Mouse (Mus musculus): Measurements from ENCODE around the gene Gm20708. TPM values are rescaled to one million over a fixed set of nuclear protein-coding genes. Genes with fewer than 3 reads are reported as not detected.
"Not testable (repeated sequence)": the region's sequence is repeated elsewhere in the genome, so short reads cannot be mapped to it uniquely, and the experiment has no call there.

The Gm20708 gene
- total and polyA plus RNA-seq, 3 experiments = 0.08 to 1.0 (median 0.59) TPM

DNA sequence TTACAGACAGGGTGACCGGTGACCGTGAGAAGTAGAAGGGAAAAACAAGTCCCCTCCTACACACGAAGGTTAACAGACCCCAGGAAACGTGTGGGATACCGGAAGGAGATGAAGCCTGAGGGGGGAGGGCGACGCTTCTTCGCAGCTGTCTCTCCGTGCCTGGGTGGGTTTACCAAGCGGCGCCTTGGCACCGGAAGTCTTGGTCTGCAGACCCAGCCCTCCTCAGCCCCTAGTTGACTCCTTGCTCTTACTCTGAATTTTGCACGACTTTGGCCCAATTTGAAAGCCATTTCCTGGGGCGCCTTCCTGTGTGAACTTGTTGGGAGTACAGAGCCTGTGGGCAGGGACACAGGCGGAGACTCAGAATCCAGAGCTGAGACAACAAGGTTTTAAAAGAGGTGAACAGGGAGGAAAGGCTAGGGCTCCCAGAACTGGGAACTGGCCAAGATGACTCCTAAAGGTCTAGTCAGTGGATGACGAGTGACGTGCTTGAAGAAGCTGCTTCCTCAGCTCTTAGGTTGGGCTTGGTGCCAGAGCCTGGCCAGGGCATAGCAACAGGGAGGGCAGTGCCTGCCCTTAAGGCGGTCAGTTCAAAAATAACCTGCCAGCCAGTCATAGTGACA is 28.2 kb upstream of the Gm20708 start:
- DNase-seq = peak; percentile 93

DNA sequence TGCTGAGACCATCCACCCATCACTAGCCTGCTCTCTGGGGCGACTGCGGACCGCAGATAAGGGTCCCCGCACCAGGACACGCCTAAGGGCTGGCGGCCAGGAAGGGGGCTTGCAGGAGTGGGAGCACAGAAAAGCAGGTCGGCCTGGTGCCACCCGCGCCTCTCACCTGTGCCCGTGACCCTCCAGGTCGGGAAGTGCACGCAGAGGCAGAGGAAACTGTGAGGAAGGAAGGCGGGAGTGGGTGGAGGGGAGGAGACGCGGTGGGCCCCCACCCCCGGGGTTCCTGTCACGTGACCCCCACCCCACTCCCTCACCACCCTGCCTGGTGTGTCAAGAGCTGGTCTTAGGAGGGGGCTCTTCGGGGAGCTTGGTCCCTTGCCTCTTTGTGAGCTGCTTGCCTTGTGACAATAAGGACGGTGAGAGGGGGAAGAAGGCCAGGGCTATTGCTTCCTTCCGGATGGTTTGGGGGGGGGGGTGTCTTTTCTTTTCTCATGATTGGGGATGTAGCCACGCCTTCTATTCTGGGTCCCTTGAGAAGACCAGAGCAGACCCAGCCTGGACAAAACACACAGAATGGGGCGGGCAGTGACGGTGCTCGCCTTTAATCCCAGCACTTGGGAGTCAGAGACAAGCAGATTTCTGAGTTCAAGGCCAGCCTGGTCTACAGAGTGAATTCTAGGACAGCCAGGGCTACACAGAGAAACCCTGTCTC is 27.3 kb upstream of the Gm20708 start, which contains the start of the genes Tmc8 and Tmc6:
Gene Tmc8 (plus strand): TSS at position 84 of the 712 bp plus-strand sequence.
Gene Tmc6 (minus strand): TSS at position 206 of the 712 bp plus-strand sequence.
- DNase-seq = peak; percentile 65

DNA sequence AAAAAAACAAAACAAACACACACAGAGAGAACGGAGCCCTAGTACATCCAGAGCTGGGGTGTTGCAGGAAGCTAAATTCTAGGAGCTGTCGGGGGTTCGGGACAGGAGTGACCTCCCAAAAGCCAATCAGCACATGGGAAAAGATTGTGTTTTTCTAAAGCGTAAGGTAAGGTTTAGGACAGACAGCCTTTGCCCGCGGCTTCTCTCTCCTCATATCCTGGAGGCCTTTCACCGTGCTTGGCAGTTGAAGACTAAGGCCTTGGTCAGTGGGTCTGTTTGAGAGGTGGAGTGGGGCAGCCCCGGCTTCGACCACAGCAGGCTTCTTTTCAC is 26.8 kb upstream of the Gm20708 start:
- DNase-seq = no peak

DNA sequence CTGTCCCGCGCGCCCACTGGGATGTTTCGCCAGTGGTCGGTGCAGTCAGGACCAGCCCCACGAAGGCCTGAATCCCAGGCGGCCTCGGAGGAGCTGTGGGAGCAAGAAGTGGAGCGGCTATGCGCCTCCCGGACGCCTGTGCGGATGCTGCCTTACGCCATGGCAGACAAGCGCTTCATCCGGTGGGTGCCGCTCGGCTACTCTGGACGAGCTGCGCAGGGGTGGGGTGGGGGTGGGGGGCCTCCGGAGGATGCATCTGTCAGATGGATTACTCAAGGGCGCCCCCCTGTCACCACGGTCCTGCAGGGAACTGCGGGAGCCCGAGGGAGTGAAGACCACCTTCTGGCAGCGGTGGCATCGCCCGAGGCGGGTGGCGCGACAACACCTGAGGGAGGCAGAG is 26.4 kb upstream of the Gm20708 start:
- peak; percentile 50 for DNase-seq

DNA sequence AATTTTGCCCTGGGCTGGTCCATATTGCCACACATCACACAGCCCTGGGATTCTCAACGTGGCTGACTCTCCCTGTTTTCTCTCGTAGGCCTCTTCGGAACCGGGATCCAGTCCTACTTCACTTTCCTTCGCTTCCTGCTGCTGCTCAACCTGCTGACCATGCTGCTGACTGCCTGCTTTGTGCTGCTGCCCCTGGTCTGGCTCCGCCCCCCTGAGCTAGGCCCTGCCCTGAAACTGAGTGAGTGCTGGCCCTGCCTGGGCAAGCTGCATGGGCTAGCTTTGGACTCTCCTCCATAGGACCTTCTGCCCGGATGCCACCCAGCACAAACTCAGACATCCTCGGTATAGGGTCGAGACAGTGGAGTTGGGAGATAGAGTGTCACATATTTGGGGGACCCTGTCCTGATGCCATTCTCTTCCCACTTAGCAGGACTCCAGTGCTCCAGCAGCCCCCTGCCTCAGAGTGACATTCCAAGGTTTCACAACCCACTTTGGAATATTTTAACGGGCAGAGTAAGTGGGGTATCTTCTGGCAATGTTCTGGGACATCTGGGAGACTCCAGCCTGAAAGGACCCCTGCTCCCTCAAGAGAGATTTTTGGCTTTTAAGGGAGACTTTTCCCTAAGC is 25.7 kb upstream of the Gm20708 start:
- DNase-seq = no peak

DNA sequence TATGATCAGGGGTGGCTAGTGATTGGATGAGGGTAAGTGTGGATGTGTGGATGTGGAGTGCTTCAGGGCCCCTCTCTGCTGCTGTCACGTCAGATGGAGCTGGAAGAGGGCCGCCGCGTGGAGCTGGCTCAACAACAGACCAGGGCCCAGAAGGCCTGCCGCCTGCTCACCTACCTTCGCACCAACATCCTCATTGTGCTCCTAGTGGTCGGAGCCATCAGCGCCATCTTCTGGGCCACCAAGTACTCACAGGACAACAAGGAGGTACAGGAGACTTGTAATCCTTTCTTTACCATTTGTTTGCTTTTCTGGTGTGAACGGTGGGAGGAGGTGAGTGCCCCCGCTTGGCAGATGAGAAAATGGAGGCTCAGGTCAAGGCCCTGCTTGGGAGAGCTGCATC is 23.2 kb upstream of the Gm20708 start:
- peak; percentile 67 for DNase-seq

DNA sequence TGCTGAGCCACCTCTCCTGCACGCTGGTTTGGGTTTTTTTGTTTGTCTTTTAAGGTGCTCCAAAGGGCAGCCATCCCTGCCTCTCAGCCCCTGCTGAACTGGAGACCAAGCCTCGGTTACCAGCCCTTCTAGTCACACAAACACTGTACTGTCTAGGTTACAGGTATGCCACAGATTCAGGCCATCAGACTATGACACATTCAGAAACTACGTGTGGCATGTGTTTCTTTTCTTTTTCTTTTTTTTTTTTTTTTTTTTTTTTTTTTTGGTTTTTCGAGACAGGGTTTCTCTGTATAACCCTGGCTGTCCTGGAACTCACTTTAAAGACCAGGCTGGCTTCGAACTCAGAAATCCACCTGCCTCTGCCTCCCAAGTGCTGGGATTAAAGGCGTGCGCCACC is 21.0 kb upstream of the Gm20708 start:
- not testable (repeated sequence) for DNase-seq

DNA sequence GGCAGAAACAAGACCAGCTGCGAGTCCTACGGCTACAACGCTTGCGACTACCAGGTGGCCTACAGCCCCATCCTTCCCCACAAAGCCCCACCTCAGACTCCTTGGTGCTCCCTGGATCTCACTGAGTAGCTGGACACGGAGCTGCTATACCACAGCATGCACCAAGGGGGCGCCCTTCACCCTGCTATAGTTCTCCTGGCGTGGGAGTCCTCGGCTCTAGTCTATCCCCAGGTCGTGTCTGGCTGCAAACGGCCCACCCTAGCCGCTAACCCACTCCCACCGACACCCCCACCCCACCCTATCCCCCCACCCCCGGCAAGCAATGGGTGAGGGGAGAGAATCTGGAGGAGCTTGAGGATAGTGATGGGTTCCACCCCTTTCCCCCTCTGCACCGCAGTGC is 19.2 kb upstream of the Gm20708 start:
- DNase-seq = peak; percentile 75

DNA sequence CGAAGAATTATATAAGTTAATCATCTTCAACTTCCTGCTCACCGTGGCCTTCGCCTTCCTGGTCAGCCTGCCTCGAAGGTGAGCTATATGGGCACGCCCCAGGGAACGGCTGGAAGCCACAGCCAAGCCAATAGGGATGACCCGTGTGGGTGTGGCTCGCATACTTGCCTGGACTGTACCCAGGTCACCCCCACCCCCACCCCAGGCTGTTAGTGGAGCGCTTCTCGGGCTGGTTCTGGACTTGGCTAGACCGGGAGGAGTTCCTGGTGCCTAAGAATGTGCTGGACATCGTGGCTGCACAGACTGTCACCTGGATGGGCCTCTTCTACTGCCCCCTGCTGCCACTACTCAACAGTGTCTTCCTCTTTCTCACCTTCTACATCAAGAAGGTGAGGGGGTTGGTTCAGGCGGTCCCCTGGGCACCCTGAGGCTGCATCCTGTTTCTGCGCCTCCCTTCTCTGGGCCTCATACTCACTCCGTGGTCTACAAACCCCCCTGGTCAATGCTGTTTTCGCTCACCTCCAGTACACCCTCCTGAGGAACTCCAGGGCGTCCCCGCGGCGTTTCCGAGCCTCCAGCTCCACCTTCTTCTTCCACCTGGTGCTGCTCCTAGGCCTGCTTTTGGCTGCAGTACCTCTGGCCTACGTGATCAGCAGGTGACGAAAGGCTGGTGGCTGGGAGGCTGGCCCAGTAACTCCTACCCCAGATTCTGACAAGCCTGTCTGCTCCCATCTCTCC is 18.6 kb upstream of the Gm20708 start:
- DNase-seq = peak; percentile 29

DNA sequence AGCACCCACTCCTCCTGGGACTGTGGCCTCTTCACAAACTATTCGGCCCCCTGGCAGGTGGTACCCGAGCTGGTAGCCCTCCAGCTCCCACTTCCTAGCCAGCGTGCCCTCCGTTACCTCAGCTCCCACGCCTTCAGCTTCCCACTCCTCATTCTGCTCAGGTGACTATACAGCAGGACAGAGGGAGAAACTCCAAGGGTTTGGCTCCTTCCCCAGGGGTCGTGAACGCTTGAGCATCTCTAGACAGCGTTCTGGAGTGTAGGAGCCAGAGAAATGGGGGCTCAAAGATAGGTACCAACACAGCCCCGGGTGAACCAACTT is 18.1 kb upstream of the Gm20708 start:
- no peak for DNase-seq

DNA sequence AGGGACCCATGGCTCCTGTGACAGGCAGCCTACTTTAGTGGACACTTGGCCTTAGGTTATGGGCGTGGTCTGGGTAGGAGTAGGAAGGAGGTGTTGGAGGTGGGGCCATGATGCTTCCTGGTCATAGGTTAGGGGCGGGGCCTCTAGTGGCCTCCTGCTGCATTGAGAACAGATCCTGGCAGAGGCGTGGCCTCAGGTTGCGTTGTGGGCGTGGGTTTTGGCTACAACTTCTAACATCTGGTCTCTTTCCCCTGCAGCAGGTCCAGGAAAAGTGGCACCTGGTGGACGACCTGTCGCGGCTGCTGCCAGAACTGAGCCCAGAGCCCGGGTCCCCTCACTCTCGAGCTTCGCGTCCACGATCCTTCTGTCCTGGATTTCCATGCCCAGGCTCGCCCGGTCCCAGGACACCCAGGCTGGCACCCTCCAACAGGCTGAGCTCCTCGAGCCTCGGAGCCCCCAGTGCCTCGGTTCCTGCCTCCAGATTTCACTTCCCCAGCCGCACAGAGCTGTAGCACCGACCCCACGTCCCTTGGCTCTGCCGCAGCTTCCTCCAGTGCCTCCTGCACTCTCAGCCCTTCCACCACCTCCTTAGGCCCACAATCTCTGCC is 17.1 kb upstream of the Gm20708 start:
- DNase-seq = peak; percentile 73

DNA sequence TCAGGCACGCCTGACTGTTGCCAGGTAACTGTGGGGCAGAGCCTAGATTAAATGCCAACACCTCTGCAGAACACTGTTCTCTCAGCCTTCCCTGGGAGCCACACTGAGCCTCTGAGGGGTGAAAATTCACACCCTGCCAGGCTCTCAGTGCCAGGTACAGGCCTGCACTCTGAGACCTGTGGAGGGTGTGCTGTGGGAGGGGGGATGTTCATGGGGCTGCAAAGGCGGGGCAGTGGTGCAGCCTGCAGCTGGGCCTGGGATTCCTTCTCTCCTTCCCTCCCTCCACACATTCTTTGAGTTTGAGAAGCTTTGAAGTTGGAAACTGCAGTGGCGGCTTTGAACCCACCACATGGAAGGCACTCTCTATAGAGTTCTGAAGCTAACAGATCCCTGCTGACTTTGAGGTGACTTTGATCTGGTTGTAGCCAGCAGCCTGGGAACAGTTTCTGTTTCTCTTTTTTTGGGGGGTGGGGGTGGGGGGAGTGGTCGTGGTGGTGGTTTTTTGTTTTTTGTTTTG is 15.4 kb upstream of the Gm20708 start:
- DNase-seq = no peak

DNA sequence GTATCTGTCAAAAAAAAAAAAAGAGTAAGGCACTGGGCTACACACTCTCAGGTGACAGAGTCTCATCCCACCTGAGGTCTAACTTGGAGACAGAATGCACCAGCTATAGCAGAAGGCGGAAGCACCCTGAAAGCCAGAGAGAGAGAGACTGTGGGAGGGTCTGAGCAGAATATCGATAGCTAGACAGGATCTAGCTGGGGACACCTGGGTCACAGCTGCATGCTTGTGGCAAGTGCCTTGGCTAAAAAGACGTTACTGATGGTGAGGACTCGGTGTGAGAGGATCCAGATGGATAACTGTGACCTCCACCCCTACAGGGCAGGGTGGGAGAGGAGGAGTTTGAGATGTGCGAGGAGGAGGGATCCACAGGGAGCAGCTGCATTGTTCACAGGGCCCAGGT is 12.5 kb upstream of the Gm20708 start:
- no peak for DNase-seq

DNA sequence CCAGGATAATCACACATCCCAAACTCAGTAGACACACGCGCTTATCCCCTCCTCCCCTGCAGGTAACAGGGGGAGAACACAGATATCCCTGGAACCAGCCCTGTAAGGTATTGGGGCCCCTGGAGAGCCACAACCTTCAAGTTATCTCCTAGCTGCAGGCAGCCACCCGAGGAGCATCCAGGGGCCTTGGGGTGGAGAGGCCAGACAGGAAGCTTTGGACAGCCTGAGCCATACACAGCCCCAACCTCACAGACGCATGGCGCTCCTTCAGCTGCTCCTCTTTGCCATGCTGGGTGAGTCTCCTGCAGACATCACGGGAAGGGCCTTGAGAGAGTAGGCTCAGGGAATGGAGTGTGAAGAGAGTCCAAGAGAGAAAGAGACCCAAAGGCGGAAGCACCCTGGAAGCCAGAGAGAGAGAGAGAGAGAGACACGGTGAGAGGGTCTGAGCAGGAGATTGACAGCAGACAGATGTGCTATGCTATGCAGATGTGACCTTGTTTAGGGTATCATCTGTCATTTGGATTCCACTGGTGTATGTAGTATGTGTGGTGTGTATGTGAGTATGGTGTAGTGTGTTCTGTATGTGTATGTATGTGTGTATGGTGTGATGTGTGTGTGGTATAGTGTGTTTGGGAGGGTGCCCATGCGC is 11.8 kb upstream of the Gm20708 start, which contains the start of gene 6030468B19Rik:
Gene 6030468B19Rik (plus strand): TSS at position 150 of the 649 bp plus-strand sequence.
- DNase-seq = no peak

DNA sequence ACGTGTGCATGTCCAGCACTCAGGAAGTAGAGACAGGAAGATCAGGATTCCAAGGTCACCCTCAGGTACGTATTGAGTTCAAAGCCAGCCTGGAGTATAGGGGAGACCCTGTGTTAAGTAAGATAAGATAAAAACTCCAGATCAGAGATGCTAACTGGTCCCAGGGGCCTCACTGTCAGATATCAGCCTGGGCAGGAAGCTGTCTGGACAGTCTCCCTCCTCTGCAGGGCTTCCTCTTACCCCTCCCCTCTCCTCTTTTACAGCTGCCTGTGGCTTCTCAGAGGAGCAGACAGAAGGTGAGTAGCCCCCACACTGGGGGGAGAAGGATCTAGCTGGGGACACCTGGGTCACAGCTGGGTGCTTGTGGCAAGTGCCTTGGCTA is 11.3 kb upstream of the Gm20708 start:
- DNase-seq = no peak

DNA sequence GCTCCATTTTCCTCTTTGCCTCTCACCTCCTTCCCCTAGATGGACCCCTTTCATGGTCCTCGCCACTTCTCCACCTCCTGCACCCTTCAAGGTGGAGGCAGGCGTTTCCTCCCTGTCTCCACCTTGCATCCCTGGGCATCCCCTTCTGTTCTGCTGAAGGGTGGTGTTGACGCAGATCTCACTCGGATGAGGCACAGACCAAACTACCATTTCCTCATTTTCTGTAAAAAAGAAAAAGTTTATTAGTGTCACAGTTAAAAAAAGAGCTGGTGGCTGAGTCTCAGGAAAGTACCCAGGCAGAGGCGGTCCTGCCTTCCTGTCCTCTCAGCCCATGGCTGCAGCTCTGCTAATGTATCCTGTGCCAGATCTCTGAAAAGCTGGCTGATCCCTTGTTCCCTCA is 10.3 kb upstream of the Gm20708 start:
- no peak for DNase-seq

DNA sequence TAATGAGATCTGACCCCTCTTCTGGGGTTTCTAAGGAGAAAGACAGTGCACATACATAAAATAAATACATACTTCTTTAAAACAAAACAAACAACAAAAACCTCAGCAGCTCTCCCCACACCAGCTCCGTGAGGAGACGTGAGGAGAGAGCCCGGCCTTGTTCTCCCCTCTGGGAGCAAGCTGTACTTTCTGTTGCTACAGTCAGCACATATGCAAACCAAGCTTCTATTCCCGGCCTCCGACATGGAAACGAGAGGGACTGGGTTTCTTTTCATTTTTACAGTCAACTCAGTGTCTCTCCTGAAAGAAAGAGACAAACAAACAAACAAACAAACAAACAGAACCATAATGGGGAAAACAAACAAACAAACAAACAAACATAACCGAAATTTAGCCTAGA is 9.4 kb upstream of the Gm20708 start:
- DNase-seq = no peak

DNA sequence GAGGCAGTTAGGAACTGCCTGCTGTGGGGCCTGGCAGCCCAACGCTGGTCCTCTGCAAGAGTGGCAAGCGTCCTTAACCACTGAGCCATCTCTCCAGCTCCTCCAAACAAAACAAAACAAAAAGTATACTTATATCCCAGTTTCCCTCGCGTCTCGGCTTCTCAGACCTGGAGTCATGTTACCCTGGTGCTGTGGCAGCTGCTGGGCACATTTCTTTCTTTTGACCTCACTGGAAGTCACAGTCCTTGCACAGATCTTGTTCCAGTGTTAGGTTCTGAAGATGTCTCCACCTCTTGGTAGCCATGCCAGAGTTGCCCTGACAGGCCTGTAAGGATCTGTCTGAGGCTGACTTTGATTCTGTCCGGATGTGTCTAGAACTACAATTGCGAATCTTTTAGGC is 7.8 kb upstream of the Gm20708 start:
- no peak for DNase-seq

DNA sequence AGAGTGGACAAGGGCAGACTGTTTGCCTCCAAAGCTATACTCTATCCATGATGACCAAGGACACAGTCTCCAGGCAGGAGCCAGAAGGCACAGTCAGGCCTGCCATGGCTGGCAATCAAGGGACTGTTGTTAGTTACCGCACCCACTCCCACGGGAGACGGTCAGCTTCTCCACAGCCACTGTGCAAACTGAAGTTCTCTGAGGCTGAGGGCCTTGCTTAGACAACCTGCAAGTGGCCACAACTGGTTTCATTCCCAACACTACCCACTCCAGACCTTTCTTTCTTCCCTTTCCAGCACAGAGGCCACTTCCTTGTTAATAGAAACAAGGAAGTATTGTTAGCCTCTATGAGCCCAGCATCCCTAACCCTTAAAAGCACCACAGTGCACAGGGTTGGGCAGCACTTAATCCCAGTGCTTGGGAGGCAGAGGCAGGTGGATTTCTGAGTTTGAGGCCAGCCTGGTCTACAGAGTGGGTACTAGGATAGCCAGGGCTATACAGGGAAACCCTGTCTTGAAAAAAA is 6.2 kb upstream of the Gm20708 start:
- DNase-seq = no peak

DNA sequence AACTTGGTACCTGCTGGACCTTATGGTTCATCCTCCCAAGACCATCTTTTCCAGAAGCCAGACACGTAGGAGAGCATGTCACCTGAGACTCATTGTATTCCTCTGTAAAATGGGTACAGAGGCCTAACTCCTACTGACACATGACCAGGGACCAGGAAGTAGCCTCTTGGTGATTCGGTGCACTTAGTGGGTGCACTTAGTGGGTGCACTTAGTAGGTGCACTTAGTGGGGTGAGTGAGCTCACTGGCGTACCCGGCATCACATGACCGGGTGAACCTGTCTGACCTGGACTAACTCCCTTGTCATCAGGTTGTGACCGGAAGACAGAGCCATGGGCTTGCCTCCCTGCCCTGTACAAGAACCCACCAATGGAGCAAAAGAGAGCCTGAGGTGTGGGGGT is 2.7 kb upstream of the Gm20708 start:
- DNase-seq = no peak

DNA sequence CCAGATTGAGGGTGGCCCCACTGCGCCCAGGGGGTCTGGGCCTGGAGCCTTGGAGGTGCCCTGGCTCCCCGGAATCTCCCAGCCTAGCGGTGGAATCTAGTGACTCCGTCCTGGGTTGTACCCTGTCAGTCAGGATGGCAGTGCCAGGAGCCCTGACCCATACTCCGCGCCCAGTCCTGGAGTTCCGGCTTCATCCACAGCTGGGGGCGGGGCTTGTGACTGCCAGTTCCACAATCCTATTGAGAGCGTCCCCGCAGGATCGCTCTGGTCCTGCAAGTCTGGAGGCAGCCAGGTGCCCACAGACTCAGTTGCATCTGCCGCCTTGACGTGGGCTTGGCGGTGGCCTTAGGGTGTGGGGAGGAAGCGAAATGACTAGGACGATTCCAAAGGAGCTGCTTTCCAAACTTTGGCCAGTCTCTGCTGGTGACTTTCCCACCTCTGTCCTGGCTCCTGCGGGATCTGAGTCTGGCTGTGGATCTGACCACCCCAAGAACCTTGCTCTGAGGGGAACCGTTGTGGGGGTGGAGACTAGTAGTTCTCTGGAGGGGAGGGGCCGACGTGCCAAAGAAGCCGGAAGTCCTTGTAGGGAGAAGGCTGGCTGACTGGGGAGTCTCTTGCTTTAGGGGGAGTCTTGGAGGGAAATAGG is 1.1 kb downstream of the Gm20708 start:
- peak; percentile 95 for DNase-seq

Measured in adrenal gland, adult 2 months (tissue).